Mouse (Mus musculus): ENCODE results near the gene 1700057G04Rik. TPM values are rescaled to one million over a fixed set of nuclear protein-coding genes. Genes with fewer than 3 reads are reported as not detected.

1700057G04Rik gene
- polyA plus RNA-seq (2014; fragmentation: Nextera tagmentation; extraction: Ambion mirVana), result not detected in 2 replicates

- Histone ChIP-seq H3K9me3 (ENCODE audit: control insufficient read depth, low read length) (no peaks in the 10 kb centered on the region), H3K36me3 (ENCODE audit: control insufficient read depth, insufficient read depth, low read length) (no peaks in the 10 kb centered on the region), H3K4me3 (ENCODE audit: low read depth, low read length) (no peak within 1 kb of the TSS), H3K9ac (ENCODE audit: low read length) (no peak within 1 kb of the TSS), H3K4me2 (ENCODE audit: low read depth, severe bottlenecking) (no peak within 1 kb of the TSS), H3K27me3 (ENCODE audit: control insufficient read depth, insufficient read depth, low read length) (no peaks in the 10 kb centered on the region), H3K27ac (replicated peaks; ENCODE audit: low read depth, low read length) (no peak within 1 kb of the TSS), H3K4me1 (ENCODE audit: control insufficient read depth, insufficient read depth, low read length) (no peaks in the 10 kb centered on the region)
- 84% methylated on average over 1 of the region's 1 CpGs for WGBS
- ATAC-seq (ENCODE audit: insufficient number of reproducible peaks, low FRiP score, low TSS enrichment, low read depth), result no peak
- no peak for DNase-seq (ENCODE audit: low spot score)
These were observed at the start of gene 1700057G04Rik for GRCm38 (mm10) chr9:92309077-92309476. Gene 1700057G04Rik (plus strand): TSS chr9:92309377.

- H3K4me1 ChIP-seq (ENCODE audit: control insufficient read depth, insufficient read depth, low read length), result no peaks in the 10 kb centered on the region
- no peaks in the 10 kb centered on the region for H3K27me3 ChIP-seq (ENCODE audit: control insufficient read depth, insufficient read depth, low read length)
- ATAC-seq (ENCODE audit: insufficient number of reproducible peaks, low FRiP score, low TSS enrichment, low read depth) (no peak), DNase-seq (ENCODE audit: low spot score) (peak; percentile 9)
- 85% methylated on average over 7 of the region's 7 CpGs for WGBS
- no peak overlapping the region for H3K4me2 ChIP-seq (ENCODE audit: low read depth, severe bottlenecking)
- no peak overlapping the region for H3K4me3 ChIP-seq (ENCODE audit: low read depth, low read length)
- H3K9me3 ChIP-seq (ENCODE audit: control insufficient read depth, low read length), result no peaks in the 10 kb centered on the region
- H3K9ac ChIP-seq (ENCODE audit: low read length), result no peak overlapping the region
- H3K36me3 ChIP-seq (ENCODE audit: control insufficient read depth, insufficient read depth, low read length), result no peaks in the 10 kb centered on the region
- H3K27ac ChIP-seq (replicated peaks; ENCODE audit: low read depth, low read length), result no peak overlapping the region
These were observed 48.6 kb upstream of the 1700057G04Rik start for GRCm38 (mm10) chr9:92260481-92261159.

- ATAC-seq (ENCODE audit: insufficient number of reproducible peaks, low FRiP score, low TSS enrichment, low read depth) (no peak), DNase-seq (ENCODE audit: low spot score) (no peak)
- Histone ChIP-seq H3K36me3 (ENCODE audit: control insufficient read depth, insufficient read depth, low read length) (peaks cover 2% of the 10 kb centered on the region; the same call in 1 of the 2 replicates), H3K9me3 (ENCODE audit: control insufficient read depth, low read length) (no peaks in the 10 kb centered on the region), H3K4me3 (ENCODE audit: low read depth, low read length) (no peak overlapping the region), H3K4me1 (ENCODE audit: control insufficient read depth, insufficient read depth, low read length) (no peaks in the 10 kb centered on the region), H3K9ac (ENCODE audit: low read length) (no peak overlapping the region), H3K27me3 (ENCODE audit: control insufficient read depth, insufficient read depth, low read length) (no peaks in the 10 kb centered on the region), H3K4me2 (ENCODE audit: low read depth, severe bottlenecking) (no peak overlapping the region), H3K27ac (replicated peaks; ENCODE audit: low read depth, low read length) (no peak overlapping the region)
- 90% methylated on average over 4 of the region's 4 CpGs for WGBS
These were observed 43.5 kb upstream of the 1700057G04Rik start for GRCm38 (mm10) chr9:92265719-92266118.

GRCm38 (mm10) chr9:92266558-92267171 is 42.5 kb upstream of the 1700057G04Rik start:
- Histone ChIP-seq H3K9me3 (ENCODE audit: control insufficient read depth, low read length) (no peaks in the 10 kb centered on the region), H3K4me1 (ENCODE audit: control insufficient read depth, insufficient read depth, low read length) (no peaks in the 10 kb centered on the region), H3K36me3 (ENCODE audit: control insufficient read depth, insufficient read depth, low read length) (peaks cover 2% of the 10 kb centered on the region; the same call in 1 of the 2 replicates), H3K4me2 (ENCODE audit: low read depth, severe bottlenecking) (no peak overlapping the region), H3K9ac (ENCODE audit: low read length) (no peak overlapping the region), H3K27ac (replicated peaks; ENCODE audit: low read depth, low read length) (no peak overlapping the region), H3K4me3 (ENCODE audit: low read depth, low read length) (no peak overlapping the region), H3K27me3 (ENCODE audit: control insufficient read depth, insufficient read depth, low read length) (no peaks in the 10 kb centered on the region)
- DNase-seq (ENCODE audit: low spot score), result peak; percentile 15
- ATAC-seq (ENCODE audit: insufficient number of reproducible peaks, low FRiP score, low TSS enrichment, low read depth), result no peak
- 81% methylated on average over 8 of the region's 8 CpGs for WGBS

GRCm38 (mm10) chr9:92267732-92268131 is 41.4 kb upstream of the 1700057G04Rik start:
- Histone ChIP-seq H3K27ac (replicated peaks; ENCODE audit: low read depth, low read length) (no peak overlapping the region), H3K4me2 (ENCODE audit: low read depth, severe bottlenecking) (no peak overlapping the region), H3K27me3 (ENCODE audit: control insufficient read depth, insufficient read depth, low read length) (no peaks in the 10 kb centered on the region), H3K36me3 (ENCODE audit: control insufficient read depth, insufficient read depth, low read length) (peaks cover 2% of the 10 kb centered on the region; the same call in 1 of the 2 replicates), H3K4me3 (ENCODE audit: low read depth, low read length) (no peak overlapping the region), H3K4me1 (ENCODE audit: control insufficient read depth, insufficient read depth, low read length) (no peaks in the 10 kb centered on the region), H3K9me3 (ENCODE audit: control insufficient read depth, low read length) (no peaks in the 10 kb centered on the region), H3K9ac (ENCODE audit: low read length) (no peak overlapping the region)
- WGBS, result 72% methylated on average over 1 of the region's 1 CpGs
- DNase-seq (ENCODE audit: low spot score), result peak; percentile 3
- no peak for ATAC-seq (ENCODE audit: insufficient number of reproducible peaks, low FRiP score, low TSS enrichment, low read depth)

- 97% methylated on average over 5 of the region's 5 CpGs for WGBS
- Histone ChIP-seq H3K27me3 (ENCODE audit: control insufficient read depth, insufficient read depth, low read length) (no peaks in the 10 kb centered on the region), H3K9me3 (ENCODE audit: control insufficient read depth, low read length) (no peaks in the 10 kb centered on the region), H3K9ac (ENCODE audit: low read length) (no peak overlapping the region), H3K4me1 (ENCODE audit: control insufficient read depth, insufficient read depth, low read length) (no peaks in the 10 kb centered on the region), H3K4me2 (ENCODE audit: low read depth, severe bottlenecking) (no peak overlapping the region), H3K27ac (replicated peaks; ENCODE audit: low read depth, low read length) (no peak overlapping the region), H3K36me3 (ENCODE audit: control insufficient read depth, insufficient read depth, low read length) (peaks cover 2% of the 10 kb centered on the region; the same call in 1 of the 2 replicates), H3K4me3 (ENCODE audit: low read depth, low read length) (no peak overlapping the region)
- ATAC-seq (ENCODE audit: insufficient number of reproducible peaks, low FRiP score, low TSS enrichment, low read depth) (no peak), DNase-seq (ENCODE audit: low spot score) (no peak)
These were observed 39.3 kb upstream of the 1700057G04Rik start for GRCm38 (mm10) chr9:92269829-92270404.

GRCm38 (mm10) chr9:92270927-92271326 is 38.2 kb upstream of the 1700057G04Rik start:
- H3K36me3 ChIP-seq (ENCODE audit: control insufficient read depth, insufficient read depth, low read length), result peaks cover 2% of the 10 kb centered on the region; the same call in 1 of the 2 replicates

GRCm38 (mm10) chr9:92272650-92273049 is 36.5 kb upstream of the 1700057G04Rik start:
- Histone ChIP-seq H3K9ac (ENCODE audit: low read length) (no peak overlapping the region), H3K9me3 (ENCODE audit: control insufficient read depth, low read length) (no peaks in the 10 kb centered on the region), H3K36me3 (ENCODE audit: control insufficient read depth, insufficient read depth, low read length) (peaks cover 2% of the 10 kb centered on the region; the same call in 1 of the 2 replicates), H3K27ac (replicated peaks; ENCODE audit: low read depth, low read length) (no peak overlapping the region), H3K4me1 (ENCODE audit: control insufficient read depth, insufficient read depth, low read length) (no peaks in the 10 kb centered on the region), H3K4me3 (ENCODE audit: low read depth, low read length) (no peak overlapping the region), H3K27me3 (ENCODE audit: control insufficient read depth, insufficient read depth, low read length) (no peaks in the 10 kb centered on the region), H3K4me2 (ENCODE audit: low read depth, severe bottlenecking) (no peak overlapping the region)
- 84% methylated on average over 4 of the region's 4 CpGs for WGBS
- no peak for ATAC-seq (ENCODE audit: insufficient number of reproducible peaks, low FRiP score, low TSS enrichment, low read depth)
- no peak for DNase-seq (ENCODE audit: low spot score)

More at GRCm38 (mm10) chr9:92270927-92271326, 38.2 kb upstream of the 1700057G04Rik start:
- H3K4me3 ChIP-seq (ENCODE audit: low read depth, low read length), result no peak overlapping the region
- H3K4me2 ChIP-seq (ENCODE audit: low read depth, severe bottlenecking), result no peak overlapping the region
- H3K27me3 ChIP-seq (ENCODE audit: control insufficient read depth, insufficient read depth, low read length), result no peaks in the 10 kb centered on the region
- DNase-seq (ENCODE audit: low spot score) (peak; percentile 32), ATAC-seq (ENCODE audit: insufficient number of reproducible peaks, low FRiP score, low TSS enrichment, low read depth) (no peak)
- H3K27ac ChIP-seq (replicated peaks; ENCODE audit: low read depth, low read length), result no peak overlapping the region
- WGBS, result 55% methylated on average over 4 of the region's 4 CpGs
- H3K4me1 ChIP-seq (ENCODE audit: control insufficient read depth, insufficient read depth, low read length), result no peaks in the 10 kb centered on the region
- no peak overlapping the region for H3K9ac ChIP-seq (ENCODE audit: low read length)
- no peaks in the 10 kb centered on the region for H3K9me3 ChIP-seq (ENCODE audit: control insufficient read depth, low read length)

All from limb, embryonic 11.5 days (tissue).